Mouse (Mus musculus): ENCODE results near the gene Sbds. TPM values are rescaled to one million over a fixed set of nuclear protein-coding genes. Genes with fewer than 3 reads are reported as not detected.
A peak's percentile ranks its signal among the peaks of the same experiment; 100 is the strongest.

Sbds gene
- polyA plus RNA-seq, 1 experiment from 2014 or later, result 67.7 TPM

GRCm38 (mm10) chr5:130254164-130255016 lies 940 bp downstream of the Sbds start:
- peak overlapping the region; percentile 81; the same call in 1 of the 2 replicates for H3K27ac ChIP-seq
- no peaks in the 10 kb centered on the region for H3K9me3 ChIP-seq (replicated peaks)
- peaks cover 43% of the 10 kb centered on the region for H3K36me3 ChIP-seq (ENCODE audit: poor library complexity, severe bottlenecking)
- ATAC-seq, result no peak
- H3K27me3 ChIP-seq, result no peaks in the 10 kb centered on the region
- H3K4me3 ChIP-seq, result peak overlapping the region; percentile 61
- H3K4me1 ChIP-seq, result peaks cover 27% of the 10 kb centered on the region
- peak overlapping the region; percentile 86 for H3K9ac ChIP-seq
- peak overlapping the region; percentile 83 for H3K4me2 ChIP-seq
- 20% methylated on average over 19 of the region's 19 CpGs for WGBS

GRCm38 (mm10) chr5:130247823-130248222 lies 7.5 kb downstream of the Sbds start:
- Histone ChIP-seq H3K27me3 (no peaks in the 10 kb centered on the region), H3K4me3 (no peak overlapping the region), H3K9ac (no peak overlapping the region), H3K9me3 (replicated peaks) (no peaks in the 10 kb centered on the region), H3K4me2 (no peak overlapping the region), H3K36me3 (ENCODE audit: poor library complexity, severe bottlenecking) (peaks cover 97% of the 10 kb centered on the region), H3K27ac (no peak overlapping the region), H3K4me1 (no peaks in the 10 kb centered on the region)
- 85% methylated on average over 5 of the region's 5 CpGs for WGBS
- ATAC-seq, result no peak

GRCm38 (mm10) chr5:130241426-130241825 lies 13.9 kb downstream of the Sbds start:
- ATAC-seq, result no peak
- no peak overlapping the region for H3K9ac ChIP-seq
- H3K36me3 ChIP-seq (ENCODE audit: poor library complexity, severe bottlenecking), result peaks cover 98% of the 10 kb centered on the region
- no peaks in the 10 kb centered on the region for H3K9me3 ChIP-seq (replicated peaks)
- no peak overlapping the region for H3K4me2 ChIP-seq
- WGBS, result 95% methylated on average over 12 of the region's 12 CpGs
- no peaks in the 10 kb centered on the region for H3K27me3 ChIP-seq
- no peak overlapping the region for H3K4me3 ChIP-seq
- no peak overlapping the region for H3K27ac ChIP-seq
- H3K4me1 ChIP-seq, result no peaks in the 10 kb centered on the region

GRCm38 (mm10) chr5:130239856-130240255 lies 15.5 kb downstream of the Sbds start:
- no peaks in the 10 kb centered on the region for H3K4me1 ChIP-seq
- no peak overlapping the region for H3K27ac ChIP-seq
- no peaks in the 10 kb centered on the region for H3K9me3 ChIP-seq (replicated peaks)
- H3K4me2 ChIP-seq, result no peak overlapping the region
- H3K4me3 ChIP-seq, result no peak overlapping the region
- H3K36me3 ChIP-seq (ENCODE audit: poor library complexity, severe bottlenecking), result peaks cover 99% of the 10 kb centered on the region
- H3K9ac ChIP-seq, result no peak overlapping the region
- no peak for ATAC-seq
- 100% methylated on average over 2 of the region's 2 CpGs for WGBS
- H3K27me3 ChIP-seq, result no peaks in the 10 kb centered on the region

- no peak overlapping the region for H3K4me3 ChIP-seq
- H3K9me3 ChIP-seq (replicated peaks), result no peaks in the 10 kb centered on the region
- H3K9ac ChIP-seq, result no peak overlapping the region
- H3K4me1 ChIP-seq, result no peaks in the 10 kb centered on the region
- H3K4me2 ChIP-seq, result no peak overlapping the region
- H3K27ac ChIP-seq, result no peak overlapping the region
- H3K36me3 ChIP-seq (ENCODE audit: poor library complexity, severe bottlenecking), result peaks cover 99% of the 10 kb centered on the region
- no peak for ATAC-seq
- 95% methylated on average over 7 of the region's 7 CpGs for WGBS
- no peaks in the 10 kb centered on the region for H3K27me3 ChIP-seq
Observed at GRCm38 (mm10) chr5:130239236-130239635, 16.1 kb downstream of the Sbds start.

- ATAC-seq, result no peak
- Histone ChIP-seq H3K27me3 (no peaks in the 10 kb centered on the region), H3K9ac (no peak overlapping the region), H3K4me3 (no peak overlapping the region), H3K36me3 (ENCODE audit: poor library complexity, severe bottlenecking) (peaks cover 100% of the 10 kb centered on the region), H3K9me3 (replicated peaks) (no peaks in the 10 kb centered on the region), H3K4me1 (no peaks in the 10 kb centered on the region), H3K4me2 (no peak overlapping the region), H3K27ac (no peak overlapping the region)
- WGBS, result 97% methylated on average over 8 of the region's 8 CpGs
Observed at GRCm38 (mm10) chr5:130236302-130236701, 19.0 kb downstream of the Sbds start.

GRCm38 (mm10) chr5:130228120-130228519 lies 27.2 kb downstream of the Sbds start:
- WGBS, result 69% methylated on average over 4 of the region's 4 CpGs
- Histone ChIP-seq H3K4me3 (no peak overlapping the region), H3K27ac (no peak overlapping the region), H3K36me3 (ENCODE audit: poor library complexity, severe bottlenecking) (peaks cover 36% of the 10 kb centered on the region), H3K9ac (no peak overlapping the region), H3K9me3 (replicated peaks) (no peaks in the 10 kb centered on the region), H3K4me1 (peaks cover 13% of the 10 kb centered on the region), H3K27me3 (no peaks in the 10 kb centered on the region), H3K4me2 (no peak overlapping the region)
- no peak for ATAC-seq

GRCm38 (mm10) chr5:130226790-130227189 lies 28.5 kb downstream of the Sbds start:
- Histone ChIP-seq H3K4me3 (no peak overlapping the region), H3K27me3 (no peaks in the 10 kb centered on the region), H3K9me3 (replicated peaks) (no peaks in the 10 kb centered on the region), H3K36me3 (ENCODE audit: poor library complexity, severe bottlenecking) (peaks cover 23% of the 10 kb centered on the region), H3K4me1 (peaks cover 19% of the 10 kb centered on the region), H3K9ac (no peak overlapping the region), H3K27ac (no peak overlapping the region), H3K4me2 (no peak overlapping the region)
- WGBS, result 96% methylated on average over 3 of the region's 3 CpGs
- no peak for ATAC-seq

- under 1% methylated on average over 80 of the region's 88 CpGs for WGBS
- peaks cover 28% of the 10 kb centered on the region for H3K4me1 ChIP-seq
- H3K27me3 ChIP-seq, result no peaks in the 10 kb centered on the region
- ATAC-seq, result peak; percentile 92
- H3K9ac ChIP-seq, result peak overlapping the region; percentile 96
- peak overlapping the region; percentile 99 for H3K4me3 ChIP-seq
- peak overlapping the region; percentile 73 for H3K27ac ChIP-seq
- no peaks in the 10 kb centered on the region; the same call in 1 of the 2 replicates for H3K36me3 ChIP-seq (ENCODE audit: poor library complexity, severe bottlenecking)
- H3K9me3 ChIP-seq (replicated peaks), result no peaks in the 10 kb centered on the region
- peak overlapping the region; percentile 74 for H3K4me2 ChIP-seq
Observed at GRCm38 (mm10) chr5:130222146-130223004, 33.0 kb downstream of the Sbds start.

GRCm38 (mm10) chr5:130221760-130222145 lies 33.6 kb downstream of the Sbds start:
- peak overlapping the region; percentile 74 for H3K4me2 ChIP-seq
- peak overlapping the region; percentile 73; the same call in 1 of the 2 replicates for H3K27ac ChIP-seq
- H3K9me3 ChIP-seq (replicated peaks), result no peaks in the 10 kb centered on the region
- 2% methylated on average over 10 of the region's 10 CpGs for WGBS
- H3K36me3 ChIP-seq (ENCODE audit: poor library complexity, severe bottlenecking), result no peaks in the 10 kb centered on the region; the same call in 1 of the 2 replicates
- ATAC-seq, result peak; percentile 75
- H3K4me1 ChIP-seq, result peaks cover 28% of the 10 kb centered on the region
- no peaks in the 10 kb centered on the region for H3K27me3 ChIP-seq
- H3K9ac ChIP-seq, result peak overlapping the region; percentile 96
- H3K4me3 ChIP-seq, result peak overlapping the region; percentile 99

- Histone ChIP-seq H3K4me3 (peak overlapping the region; percentile 99), H3K27me3 (no peaks in the 10 kb centered on the region), H3K9me3 (replicated peaks) (no peaks in the 10 kb centered on the region), H3K9ac (peak overlapping the region; percentile 96), H3K4me1 (peaks cover 28% of the 10 kb centered on the region), H3K27ac (no peak overlapping the region), H3K36me3 (ENCODE audit: poor library complexity, severe bottlenecking) (no peaks in the 10 kb centered on the region; the same call in 1 of the 2 replicates), H3K4me2 (peak overlapping the region; percentile 74)
- WGBS, result 54% methylated on average over 2 of the region's 2 CpGs
- no peak for ATAC-seq
Observed at GRCm38 (mm10) chr5:130221316-130221715, 34.0 kb downstream of the Sbds start.

- Histone ChIP-seq H3K27ac (no peak overlapping the region), H3K4me3 (no peak overlapping the region), H3K9ac (no peak overlapping the region), H3K4me2 (no peak overlapping the region), H3K36me3 (ENCODE audit: poor library complexity, severe bottlenecking) (peaks cover 14% of the 10 kb centered on the region), H3K4me1 (peaks cover 16% of the 10 kb centered on the region), H3K9me3 (replicated peaks) (no peaks in the 10 kb centered on the region), H3K27me3 (no peaks in the 10 kb centered on the region)
- no peak for ATAC-seq
- 92% methylated on average over 5 of the region's 5 CpGs for WGBS
Observed at GRCm38 (mm10) chr5:130218336-130218735, 37.0 kb downstream of the Sbds start.

All from forebrain, embryonic 13.5 days (tissue).